Mouse (Mus musculus) E14TG2a.4 (cell line): Measurements from ENCODE around the gene Lpp.

Experiments
- H3K27me3 ChIP-seq: 2 replicates; pipeline ENCODE4 v1.6.1; 2014; ENCODE audit warnings: low read length, control low read depth; ENCODE audit not compliant: insufficient read depth
- H3K36me3 ChIP-seq: 2 replicates; pipeline ENCODE4 v1.6.1; 2014; ENCODE audit warnings: low read length, control low read depth; ENCODE audit not compliant: insufficient read depth
- H3K4me1 ChIP-seq: replicated peaks from 2 replicates; pipeline ENCODE4 v1.6.1; 2014; ENCODE audit warnings: low read depth, low read length, control low read depth
- H3K4me3 ChIP-seq: replicated peaks from 2 replicates; pipeline ENCODE4 v1.5.1; 2014; ENCODE audit warnings: mild to moderate bottlenecking, low read length
- H3K9me3 ChIP-seq: 2 replicates; pipeline ENCODE4 v1.6.1; 2014; ENCODE audit warnings: low read length, control low read depth
- CTCF ChIP-seq: conservative IDR thresholded peaks from 2 replicates; pipeline ENCODE4 v1.5.1; 2014; ENCODE audit warnings: low read length
- NANOG ChIP-seq: IDR thresholded peaks from 2 replicates; pipeline ENCODE4 v1.6.1; 2014; ENCODE audit warnings: borderline replicate concordance, low read length, mixed read lengths
- POU5F1 ChIP-seq: IDR thresholded peaks from 2 replicates; pipeline ENCODE4 v1.6.1; 2014; ENCODE audit warnings: low read length, borderline replicate concordance

Lpp gene

DNA sequence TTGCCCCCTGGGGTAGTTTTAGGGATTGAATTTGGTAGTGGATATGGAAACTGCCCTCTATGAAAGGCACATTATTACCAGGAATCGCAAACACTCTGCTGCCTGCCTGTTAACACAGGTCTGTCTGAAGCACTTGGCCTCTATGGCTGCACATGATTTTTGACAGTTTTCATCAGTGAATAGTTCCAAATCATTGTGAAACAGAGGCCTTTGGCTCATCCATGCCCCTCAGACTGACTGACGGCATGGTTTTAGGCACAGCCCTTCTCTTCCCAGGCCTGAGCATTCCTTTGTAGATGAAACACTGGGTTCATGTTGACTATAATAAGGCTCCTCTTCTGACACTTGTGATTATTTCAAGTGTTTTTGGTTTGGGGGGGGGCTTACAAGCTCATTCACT is 189.5 kb downstream of the Lpp start:
- no peaks in the 10 kb centered on the region for H3K27me3 ChIP-seq
- H3K4me3 ChIP-seq = no peak overlapping the region
- TF ChIP-seq CTCF (no peak), NANOG (no peak)
- no peaks in the 10 kb centered on the region for H3K4me1 ChIP-seq
- no peaks in the 10 kb centered on the region for H3K36me3 ChIP-seq
- no peaks in the 10 kb centered on the region for H3K9me3 ChIP-seq

DNA sequence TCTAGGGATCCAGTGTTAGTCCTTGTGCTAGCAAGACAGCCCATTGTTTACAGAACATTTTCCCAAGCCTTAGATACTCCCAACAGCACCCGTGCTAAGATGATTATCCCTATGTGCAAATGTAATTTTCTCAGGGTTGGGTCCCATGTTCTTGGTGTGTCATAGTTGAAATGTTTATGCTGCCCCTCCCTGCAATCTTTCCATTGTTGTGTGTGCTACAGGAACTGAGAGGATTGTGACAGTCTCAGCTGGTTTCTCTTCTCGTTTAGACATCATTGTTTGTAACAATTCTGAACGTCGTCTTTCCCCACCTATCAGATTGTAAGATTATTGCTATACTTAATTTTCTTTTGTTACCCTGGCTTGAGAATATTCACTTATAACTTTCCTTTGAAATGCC is 200.2 kb downstream of the Lpp start:
- Histone ChIP-seq H3K4me3 (no peak overlapping the region), H3K4me1 (no peaks in the 10 kb centered on the region), H3K36me3 (no peaks in the 10 kb centered on the region), H3K27me3 (no peaks in the 10 kb centered on the region), H3K9me3 (no peaks in the 10 kb centered on the region)
- no peak for TF ChIP-seq CTCF
- no peak for TF ChIP-seq NANOG
- no peak for TF ChIP-seq POU5F1

DNA sequence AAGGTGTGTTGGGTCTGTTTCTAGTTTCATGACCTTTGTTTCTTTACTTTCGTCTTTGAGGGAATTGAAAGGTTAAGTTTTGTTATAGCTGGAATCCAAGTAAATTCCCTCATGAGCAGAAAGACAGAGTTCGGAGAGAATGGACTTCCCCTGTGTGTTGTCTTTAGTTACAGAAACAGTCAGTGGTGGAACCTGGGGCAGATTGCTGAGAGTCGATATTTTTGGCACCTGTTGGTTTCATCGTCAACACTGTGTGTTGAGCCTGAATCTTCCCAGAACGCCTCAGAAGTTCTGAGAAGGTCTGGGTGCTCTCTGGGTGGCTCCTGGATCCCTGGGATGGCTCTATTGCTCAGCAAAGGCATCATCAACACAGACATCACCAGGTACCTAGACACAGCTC is 201.2 kb downstream of the Lpp start:
- Histone ChIP-seq H3K27me3 (no peaks in the 10 kb centered on the region), H3K9me3 (no peaks in the 10 kb centered on the region), H3K4me3 (no peak overlapping the region), H3K36me3 (no peaks in the 10 kb centered on the region), H3K4me1 (no peaks in the 10 kb centered on the region)
- TF ChIP-seq CTCF (no peak), NANOG (no peak), POU5F1 (no peak)

DNA sequence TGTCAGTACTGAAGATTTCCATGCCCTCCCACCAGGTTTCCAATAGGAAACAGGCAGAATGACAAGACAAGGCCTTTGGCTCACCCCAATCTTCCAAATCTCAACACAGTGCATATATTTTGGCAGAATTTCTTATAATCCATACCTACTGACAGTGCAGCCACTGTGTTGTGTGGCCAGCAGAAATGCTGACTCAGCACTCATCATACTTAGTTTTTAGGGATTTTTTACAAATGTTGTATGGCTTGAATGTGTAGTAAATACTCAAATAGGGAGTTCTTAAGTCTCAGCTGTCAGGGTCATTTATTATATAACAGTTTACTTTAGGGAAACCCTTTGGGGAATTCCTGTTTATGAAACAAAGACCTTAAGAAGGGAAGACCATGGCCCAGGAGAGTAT is 202.2 kb downstream of the Lpp start:
- H3K4me1 ChIP-seq = no peaks in the 10 kb centered on the region
- no peaks in the 10 kb centered on the region for H3K36me3 ChIP-seq
- no peaks in the 10 kb centered on the region for H3K9me3 ChIP-seq
- TF ChIP-seq NANOG (no peak), CTCF (no peak), POU5F1 (no peak)
- H3K27me3 ChIP-seq = no peaks in the 10 kb centered on the region
- H3K4me3 ChIP-seq = no peak overlapping the region

DNA sequence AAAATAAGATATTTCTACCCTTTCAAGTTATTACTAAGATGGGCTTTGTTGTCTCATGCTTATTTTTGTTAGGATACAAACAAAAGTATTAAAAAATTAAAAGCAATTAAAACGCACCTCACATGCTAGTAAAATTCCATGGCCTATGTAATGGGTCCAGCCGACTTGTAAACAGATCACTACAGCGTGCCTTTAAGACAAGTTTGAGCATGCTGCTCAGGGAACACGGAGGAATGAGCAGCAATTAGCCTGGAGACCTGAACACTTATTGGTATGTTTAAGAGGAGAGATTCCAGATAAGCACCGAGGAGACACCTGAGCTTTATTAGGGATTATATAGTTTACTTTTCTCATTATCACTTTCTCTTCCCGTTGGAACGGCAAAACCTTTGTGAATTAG is 205.3 kb downstream of the Lpp start:
- no peak for TF ChIP-seq CTCF
- TF ChIP-seq NANOG = no peak
- no peak for TF ChIP-seq POU5F1
- Histone ChIP-seq H3K36me3 (no peaks in the 10 kb centered on the region), H3K9me3 (no peaks in the 10 kb centered on the region), H3K27me3 (no peaks in the 10 kb centered on the region), H3K4me3 (no peak overlapping the region), H3K4me1 (no peaks in the 10 kb centered on the region)

DNA sequence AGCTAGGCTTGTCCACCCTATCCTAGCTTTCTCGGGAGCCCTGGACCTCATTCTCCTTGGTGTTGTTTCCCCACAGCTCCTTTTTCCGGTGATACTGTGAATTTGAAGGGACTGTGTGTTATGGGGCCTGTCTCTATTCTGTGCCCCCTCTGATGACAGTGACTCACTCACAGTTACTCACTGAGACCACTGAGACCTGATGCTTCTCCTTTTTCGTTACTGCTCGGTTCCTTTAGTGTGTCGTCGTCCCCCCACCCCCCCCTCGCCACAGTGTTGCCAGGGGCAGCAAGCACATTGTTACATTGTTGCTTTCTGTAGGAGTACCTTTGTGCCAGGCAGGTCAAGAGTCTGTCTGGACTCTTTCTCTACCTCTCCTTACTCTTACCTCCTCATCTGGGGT is 206.5 kb downstream of the Lpp start:
- H3K4me3 ChIP-seq = no peak overlapping the region
- H3K9me3 ChIP-seq = no peaks in the 10 kb centered on the region
- TF ChIP-seq CTCF (no peak), NANOG (no peak), POU5F1 (no peak)
- H3K27me3 ChIP-seq = no peaks in the 10 kb centered on the region
- H3K36me3 ChIP-seq = no peaks in the 10 kb centered on the region
- no peaks in the 10 kb centered on the region for H3K4me1 ChIP-seq

DNA sequence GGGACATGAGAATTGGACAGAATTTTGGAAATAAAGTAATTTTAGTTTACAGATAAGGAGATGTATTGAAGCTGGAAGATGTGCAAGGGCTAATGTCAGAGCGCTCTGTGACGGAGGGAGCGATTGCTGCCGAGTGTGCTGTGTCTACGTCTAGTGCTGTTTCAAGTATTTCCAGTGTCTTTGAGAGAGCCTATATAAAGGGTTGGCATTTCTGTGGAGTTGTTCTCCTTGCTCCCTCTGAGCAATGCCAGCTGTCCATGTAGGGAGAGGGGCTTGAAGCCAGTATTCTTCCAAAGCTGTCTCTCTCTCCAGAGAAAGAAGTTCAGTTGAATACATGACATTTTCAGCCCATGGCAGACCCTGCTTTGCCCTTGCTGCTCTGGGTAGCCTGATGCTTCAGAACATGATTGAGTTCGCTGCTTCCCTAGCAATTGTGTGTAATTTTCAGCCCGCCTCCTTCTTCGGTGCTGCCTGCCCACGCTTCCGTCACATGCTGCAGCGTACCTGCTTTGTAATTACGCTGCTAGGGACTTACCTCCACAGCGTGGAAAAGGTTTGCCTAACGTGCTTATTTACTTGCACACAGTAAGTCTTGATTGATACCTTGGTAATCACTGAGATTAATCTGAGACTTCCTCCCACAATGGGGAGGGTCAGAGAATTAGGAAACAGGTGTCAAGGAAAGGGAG is 207.1 kb downstream of the Lpp start:
- no peaks in the 10 kb centered on the region for H3K9me3 ChIP-seq
- no peak overlapping the region for H3K4me3 ChIP-seq
- no peaks in the 10 kb centered on the region for H3K27me3 ChIP-seq
- H3K4me1 ChIP-seq = no peaks in the 10 kb centered on the region
- TF ChIP-seq POU5F1 (no peak), NANOG (no peak)
- no peaks in the 10 kb centered on the region for H3K36me3 ChIP-seq

DNA sequence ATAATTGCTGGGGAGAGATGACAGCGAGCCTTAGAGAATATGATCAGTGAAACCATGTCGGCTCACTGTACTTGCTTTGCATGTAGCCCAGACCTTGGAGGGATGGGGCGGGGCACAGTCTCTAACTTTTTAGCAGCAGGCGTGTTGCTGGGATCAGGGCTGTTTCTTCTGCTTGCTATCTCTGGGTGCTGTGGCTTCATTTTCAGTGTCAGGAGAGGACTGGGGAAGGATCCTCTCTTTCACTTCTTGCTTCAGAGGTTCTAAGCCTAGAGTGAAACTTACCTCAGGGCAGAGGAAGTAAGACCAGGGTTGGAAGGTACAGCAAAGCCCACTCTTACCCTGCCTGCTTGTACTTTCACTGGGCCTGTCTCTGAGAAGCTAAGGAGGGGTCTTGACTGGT is 210.0 kb downstream of the Lpp start:
- H3K27me3 ChIP-seq = no peaks in the 10 kb centered on the region
- H3K36me3 ChIP-seq = no peaks in the 10 kb centered on the region
- TF ChIP-seq NANOG (no peak), POU5F1 (no peak), CTCF (no peak)
- no peaks in the 10 kb centered on the region for H3K9me3 ChIP-seq
- H3K4me3 ChIP-seq = no peak overlapping the region
- no peaks in the 10 kb centered on the region for H3K4me1 ChIP-seq

DNA sequence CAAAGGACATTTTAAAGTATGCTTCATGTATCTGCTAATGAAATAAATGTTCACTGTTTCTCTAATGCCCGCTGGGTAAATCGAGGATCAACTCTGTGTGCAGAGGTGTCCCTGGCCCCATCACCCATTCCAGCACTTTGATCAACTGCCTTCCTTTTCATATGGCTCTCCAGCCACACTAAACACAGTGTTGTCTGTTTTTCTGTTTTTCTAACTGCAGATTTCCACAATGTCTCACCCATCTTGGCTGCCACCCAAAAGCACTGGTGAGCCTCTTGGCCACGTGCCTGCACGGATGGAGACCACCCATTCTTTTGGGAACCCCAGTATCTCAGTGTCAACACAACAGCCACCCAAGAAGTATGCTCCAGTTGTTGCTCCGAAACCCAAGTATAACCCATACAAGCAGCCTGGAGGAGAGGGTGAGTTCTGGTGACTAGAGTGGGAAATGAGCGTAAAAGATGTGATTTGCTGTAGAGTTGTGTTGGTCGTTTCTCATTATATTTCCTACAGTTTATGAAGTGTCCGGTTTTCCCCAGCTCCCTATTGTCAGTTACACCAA is 214.7 kb downstream of the Lpp start:
- TF ChIP-seq NANOG = no peak
- TF ChIP-seq POU5F1 = no peak
- no peak for TF ChIP-seq CTCF

DNA sequence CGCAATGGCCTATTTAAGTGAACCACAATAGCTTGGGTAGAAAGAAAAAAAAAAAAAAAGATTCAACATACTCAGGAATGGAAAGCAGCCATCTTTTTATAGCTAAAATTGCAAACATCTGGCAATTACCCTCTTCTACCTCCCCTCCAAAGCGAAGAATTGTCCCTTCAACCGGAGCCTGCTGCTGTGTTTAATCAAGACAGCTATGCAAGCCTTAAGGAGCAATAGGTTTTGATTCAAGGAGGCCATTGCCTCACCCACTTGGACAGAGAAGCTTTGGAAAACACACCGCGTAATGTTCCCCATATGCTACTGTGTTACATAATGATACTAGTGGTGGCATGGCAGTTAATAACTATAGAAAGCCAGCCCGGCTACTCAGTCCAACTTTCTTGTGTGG is 226.2 kb downstream of the Lpp start:
- TF ChIP-seq NANOG = no peak
- no peak for TF ChIP-seq CTCF
- TF ChIP-seq POU5F1 = no peak
- Histone ChIP-seq H3K4me3 (no peak overlapping the region), H3K27me3 (no peaks in the 10 kb centered on the region), H3K36me3 (no peaks in the 10 kb centered on the region), H3K4me1 (no peaks in the 10 kb centered on the region), H3K9me3 (no peaks in the 10 kb centered on the region)

More for the DNA sequence above, 214.7 kb downstream of the Lpp start:
- no peaks in the 10 kb centered on the region for H3K27me3 ChIP-seq
- H3K9me3 ChIP-seq = no peaks in the 10 kb centered on the region
- H3K4me1 ChIP-seq = no peaks in the 10 kb centered on the region
- no peak overlapping the region for H3K4me3 ChIP-seq
- no peaks in the 10 kb centered on the region for H3K36me3 ChIP-seq
